Mouse (Mus musculus) embryonic facial prominence, embryonic 11.5 days (tissue): ENCODE results near the gene Rdh19. TPM values are rescaled to one million over a fixed set of nuclear protein-coding genes. Genes with fewer than 3 reads are reported as not detected.

Source experiments
- polyA plus RNA-seq: library from polyadenylated mRNA; unstranded; fragments of >200 nt; fragmentation: Nextera tagmentation; extraction: Ambion mirVana; gene quantifications from 2 replicates; pipeline ENCODE4 v1.2.1, GENCODE M21; 2014

The Rdh19 gene
- polyA plus RNA-seq, 1 experiment from 2014 or later = not detected

Other genes starting within 250 kb of the Rdh19 start
- 55.5 and 59.0 TPM in 2 replicates for gene Lrp1, start 228.8 kb upstream of the Rdh19 start, polyA plus RNA-seq
- 8.1 and 8.2 TPM in 2 replicates for gene Stat6, start 206.9 kb upstream of the Rdh19 start, polyA plus RNA-seq
- gene Nemp1, start 183.0 kb upstream of the Rdh19 start, polyA plus RNA-seq = 11.2 and 11.7 TPM in 2 replicates
- gene Nab2, start 181.4 kb upstream of the Rdh19 start, polyA plus RNA-seq = 8.0 and 9.3 TPM in 2 replicates
- gene Myo1a, start 144.8 kb upstream of the Rdh19 start, polyA plus RNA-seq = 0.40 and 0.55 TPM in 2 replicates
- gene Tac2, start 125.5 kb upstream of the Rdh19 start, polyA plus RNA-seq = 1.9 and 2.9 TPM in 2 replicates
- 6.5 and 7.4 TPM in 2 replicates for gene Zbtb39, start 110.4 kb upstream of the Rdh19 start, polyA plus RNA-seq
- 0.28 and 0.45 TPM in 2 replicates for gene Gpr182, start 98.2 kb upstream of the Rdh19 start, polyA plus RNA-seq
- not detected in 2 replicates for gene Rdh1, start 90.2 kb upstream of the Rdh19 start, polyA plus RNA-seq
- gene Rdh16f1, start 90.1 kb upstream of the Rdh19 start, polyA plus RNA-seq = not detected in 2 replicates
- not detected in 2 replicates for gene Rdh9, start 73.5 kb upstream of the Rdh19 start, polyA plus RNA-seq
- gene Rdh16, start 48.8 kb upstream of the Rdh19 start, polyA plus RNA-seq = not detected in 2 replicates
- gene Rdh16f2, start 16.5 kb downstream of the Rdh19 start, polyA plus RNA-seq = not detected in 2 replicates
- gene Rdh7, start 38.9 kb downstream of the Rdh19 start, polyA plus RNA-seq = not detected in 2 replicates
- gene Sdr9c7, start 48.6 kb downstream of the Rdh19 start, polyA plus RNA-seq = not detected in 2 replicates
- gene Hsd17b6, start 157.7 kb downstream of the Rdh19 start, polyA plus RNA-seq = not detected in 2 replicates
- 121 and 132 TPM in 2 replicates for gene Prim1, start 165.2 kb downstream of the Rdh19 start, polyA plus RNA-seq
- gene Naca, start 185.6 kb downstream of the Rdh19 start, polyA plus RNA-seq = 1,020 and 1,060 TPM in 2 replicates
- gene Ptges3, start 209.0 kb downstream of the Rdh19 start, polyA plus RNA-seq = 641 and 733 TPM in 2 replicates
- 2,412 and 2,488 TPM in 2 replicates for gene Atp5b, start 233.3 kb downstream of the Rdh19 start, polyA plus RNA-seq
- gene Baz2a, start 241.6 kb downstream of the Rdh19 start, polyA plus RNA-seq = 14.0 and 14.2 TPM in 2 replicates